Mouse (Mus musculus): ENCODE measurements around the gene Dnah5.

GRCm38 (mm10) chr15:28188361-28189011 is 15.1 kb upstream of the Dnah5 start:
- no peak for TF ChIP-seq CTCF (IDR thresholded peaks at IDR 0.05; ENCODE audit: low read depth, low read length)
- TF ChIP-seq TAL1 (conservative IDR thresholded peaks at IDR 0.05; ENCODE audit: low read depth, low read length), result no peak
- no peak for TF ChIP-seq GATA1 (IDR thresholded peaks at IDR 0.05; ENCODE audit: borderline replicate concordance, low read length)
- no peak for TF ChIP-seq POLR2AphosphoS5 (IDR thresholded peaks at IDR 0.05; ENCODE audit: insufficient replicate concordance, low read depth, low read length)
